Comparison of ENCODE assay signal across 12 mouse cellular contexts in the genomic region with DNA sequence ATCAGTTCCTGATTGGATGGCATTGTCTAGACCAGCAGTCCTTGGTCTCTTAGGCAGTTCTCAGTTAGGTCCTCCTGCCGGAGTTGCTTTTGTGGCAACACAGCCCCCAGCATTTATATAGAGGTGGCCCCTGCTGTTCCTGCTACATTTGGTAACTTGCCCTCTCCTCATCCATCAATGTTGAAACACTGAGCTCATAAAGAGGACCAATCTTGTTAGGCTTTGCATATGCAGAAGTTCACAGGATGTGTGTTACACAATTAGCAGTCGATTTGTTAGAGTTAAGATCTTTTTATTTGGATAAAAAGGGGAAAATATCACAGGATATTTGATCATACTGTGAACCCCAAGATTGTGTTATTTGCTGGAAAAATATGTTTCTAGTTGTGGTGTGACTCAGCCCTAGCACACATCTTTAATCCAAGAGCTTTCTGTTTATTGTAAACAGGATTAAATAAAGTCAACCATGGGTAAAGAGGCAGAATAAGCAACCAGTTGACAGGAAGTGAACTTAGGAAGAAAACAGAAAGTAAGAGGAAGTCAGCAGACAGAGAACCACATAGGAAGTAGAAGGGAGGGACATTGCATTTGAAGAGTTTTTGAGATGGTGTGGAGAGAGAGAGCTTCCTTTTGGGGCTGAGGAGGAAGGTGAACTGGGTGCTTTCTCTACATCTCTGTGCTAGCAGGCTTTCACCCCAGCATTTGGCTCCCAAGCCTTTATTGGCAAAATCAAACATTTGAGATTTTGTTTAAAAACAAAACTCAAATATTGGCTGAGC.
"Had no signal": no experiment of that assay in that cellular context is flagged by ENCODE, and none has a peak within 500 bp of the region (broad histone marks: within the 10 kb centered on the region; RNA-seq: fewer than 3 reads in every experiment).

No protein-coding gene starts in this region.

- DNase-seq: lung, adult 18-20 months; lung, embryonic 14.5 days; lung, postnatal 10 days; lung, postnatal 4 days; midbrain, embryonic 14.5 days; retina, postnatal 1 day; right cerebral cortex, adult 18-20 months; right cerebral cortex, postnatal 14 days; thymus, adult 18-20 months; thymus, postnatal 14 days; thymus, postnatal 36 days had no signal

- ATAC-seq: midbrain, embryonic 16.5 days had no signal
